Comparison of ENCODE assay signal across 9 mouse cellular contexts in the genomic region with DNA sequence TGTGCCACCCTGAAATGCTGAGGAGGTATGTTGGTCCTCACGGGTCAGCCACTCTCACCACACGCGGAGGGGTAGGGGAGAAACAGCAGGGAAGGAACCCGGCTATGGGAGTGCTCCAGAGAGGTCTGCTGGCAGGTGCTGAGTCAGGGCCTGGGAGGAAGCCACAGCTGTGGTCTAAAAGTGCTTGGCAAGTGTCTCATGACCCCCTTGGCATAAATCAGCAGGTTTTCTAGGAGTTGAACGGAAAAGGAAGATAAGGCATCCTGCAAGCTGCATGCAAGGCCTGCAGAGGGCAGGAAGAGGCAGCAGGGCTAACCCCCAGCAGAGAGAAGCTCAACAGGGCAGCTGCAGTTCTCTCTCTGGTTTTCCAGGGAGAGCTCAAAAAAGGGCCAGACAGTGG. TPM values are rescaled to one million over a fixed set of nuclear protein-coding genes. Genes with fewer than 3 reads are reported as not detected.
DNase-seq lines count a peak whose midpoint lies in the region; ATAC-seq and TF ChIP-seq lines count a peak whose summit lies in the region.
"Had no signal": no experiment of that assay in that cellular context is flagged by ENCODE, and none has a peak within 500 bp of the region (broad histone marks: within the 10 kb centered on the region; RNA-seq: fewer than 3 reads in every experiment).

No protein-coding gene starts in this region.

- H3K4me2 ChIP-seq in heart, embryonic 16.5 days (ENCODE audit: low read depth, low read length) = no peak overlapping the region
- H3K4me2 ChIP-seq in liver, postnatal 0 days (ENCODE audit: low read depth, low read length) = no peak overlapping the region
- H3K4me2 ChIP-seq: stomach, embryonic 15.5 days had no signal

- peak; percentile 51 for TF ChIP-seq CTCF in layer of hippocampus, adult 2 months (conservative IDR thresholded peaks at IDR 0.05)
- peak; percentile 54 for TF ChIP-seq CTCF in liver, postnatal 0 days (IDR thresholded peaks at IDR 0.05; ENCODE audit: low read depth)

- peak in 1 of 2 experiments; percentile 9 for DNase-seq in layer of hippocampus, adult 2 months (ENCODE audit: low spot score in 2 of 2)
- no peak for DNase-seq in layer of hippocampus, postnatal 25 days (ENCODE audit: extremely low spot score in 1 of 2, low spot score in 1 of 2)
- DNase-seq in adrenal gland, adult 8-10 months = peak; percentile 50
- peak; percentile 40 for DNase-seq in liver, postnatal 0 days
- DNase-seq in Muller cell, postnatal 12 days (ENCODE audit: inconsistent ontology term) = no peak
- no peak for DNase-seq in frontal cortex, postnatal 25 days (ENCODE audit: low spot score in 2 of 2)
- DNase-seq in testis, postnatal 10 days (ENCODE audit: low spot score) = no peak

- no peaks in the 10 kb centered on the region; the same call in 1 of the 2 replicates for H3K36me3 ChIP-seq in heart, embryonic 16.5 days (ENCODE audit: control insufficient read depth, insufficient read depth)
- H3K36me3 ChIP-seq in liver, postnatal 0 days (replicated peaks; ENCODE audit: insufficient read depth, low read length) = peaks cover 18% of the 10 kb centered on the region

- peaks cover 49% of the 10 kb centered on the region for H3K4me1 ChIP-seq in heart, embryonic 16.5 days (ENCODE audit: control insufficient read depth, insufficient read depth, low read length)
- peaks cover 46% of the 10 kb centered on the region for H3K4me1 ChIP-seq in liver, postnatal 0 days (ENCODE audit: insufficient read depth)

- peak; percentile 60 for TF ChIP-seq EP300 in liver, postnatal 0 days (IDR thresholded peaks at IDR 0.05; ENCODE audit: low read depth)

- 0 out of 2 replicates have a peak overlapping the region, but pooled peaks have one; percentile 11 for H3K9ac ChIP-seq in heart, embryonic 16.5 days (ENCODE audit: low read length)
- H3K9ac ChIP-seq in liver, postnatal 0 days (replicated peaks) = 0 out of 2 replicates have a peak overlapping the region, but pooled peaks have one; percentile 12
- H3K9ac ChIP-seq: stomach, embryonic 15.5 days had no signal

- no peaks in the 10 kb centered on the region for H3K27me3 ChIP-seq in heart, embryonic 16.5 days (ENCODE audit: control insufficient read depth, insufficient read depth, low read length)
- H3K27me3 ChIP-seq in liver, postnatal 0 days (ENCODE audit: insufficient read depth, low read length) = no peaks in the 10 kb centered on the region
- H3K27me3 ChIP-seq: stomach, embryonic 15.5 days had no signal

- H3K27ac ChIP-seq in layer of hippocampus, adult 2 months = peak overlapping the region; percentile 94
- peak overlapping the region; percentile 38; the same call in 1 of the 2 replicates for H3K27ac ChIP-seq in heart, embryonic 16.5 days (ENCODE audit: low read length)
- H3K27ac ChIP-seq in liver, postnatal 0 days (ENCODE audit: low read depth) = peak overlapping the region; percentile 86
- H3K27ac ChIP-seq: stomach, embryonic 15.5 days had no signal

- 32% methylated on average over 5 of the region's 5 CpGs for WGBS in heart, embryonic 16.5 days
- 36% methylated on average over 5 of the region's 5 CpGs for WGBS in liver, postnatal 0 days (ENCODE audit: insufficient replicate concordance)

- no peak for ATAC-seq in heart, embryonic 16.5 days (replicated peaks; ENCODE audit: extremely low read depth, insufficient read depth, low FRiP score)
- peak; percentile 33 for ATAC-seq in liver, postnatal 0 days

- H3K9me3 ChIP-seq in heart, embryonic 16.5 days (replicated peaks; ENCODE audit: control insufficient read depth, low read length) = no peaks in the 10 kb centered on the region
- no peaks in the 10 kb centered on the region for H3K9me3 ChIP-seq in liver, postnatal 0 days (ENCODE audit: low read length)
- H3K9me3 ChIP-seq: stomach, embryonic 15.5 days had no signal

- no peak overlapping the region; the same call in 1 of the 2 replicates for H3K4me3 ChIP-seq in layer of hippocampus, adult 2 months
- no peak overlapping the region for H3K4me3 ChIP-seq in heart, embryonic 16.5 days (ENCODE audit: low read length)
- H3K4me3 ChIP-seq in liver, postnatal 0 days (ENCODE audit: low read depth, low read length) = no peak overlapping the region
- H3K4me3 ChIP-seq: stomach, embryonic 15.5 days had no signal

RNA-seq across cellular contexts. Expression of a gene that starts 5.5 kb away (rescaled TPM):
- 10 to 100 TPM; 63.0 to 69.7 TPM for total RNA-seq in layer of hippocampus, adult 2 months (2021)
- 10 to 100 TPM; 63.1 to 64.0 TPM for total RNA-seq in layer of hippocampus, postnatal 25 days (2021)
- total RNA-seq in adrenal gland, adult 8-10 months (2022) = 10 to 100 TPM; 44.3 to 52.5 (median 49.9) TPM
- polyA plus RNA-seq in heart, embryonic 16.5 days (2015; fragmentation: Nextera tagmentation; extraction: Ambion mirVana) = 81.1 and 82.8 TPM in 2 replicates
- polyA plus RNA-seq in liver, postnatal 0 days (2015; fragmentation: Nextera tagmentation; extraction: Ambion mirVana) = 35.9 and 37.1 TPM in 2 replicates

RNA-seq across cellular contexts. Expression of a gene that starts 9.3 kb away (rescaled TPM):
- 1 to 10 TPM; 2.7 to 3.3 TPM for total RNA-seq in layer of hippocampus, adult 2 months (2021)
- total RNA-seq in layer of hippocampus, postnatal 25 days (2021) = 1 to 10 TPM; 3.9 to 4.9 TPM
- 1 to 10 TPM; 3.8 to 6.0 (median 4.3) TPM for total RNA-seq in adrenal gland, adult 8-10 months (2022)
- 12.1 and 12.7 TPM in 2 replicates for polyA plus RNA-seq in heart, embryonic 16.5 days (2015; fragmentation: Nextera tagmentation; extraction: Ambion mirVana)
- polyA plus RNA-seq in liver, postnatal 0 days (2015; fragmentation: Nextera tagmentation; extraction: Ambion mirVana) = 4.9 and 6.5 TPM in 2 replicates

RNA-seq across cellular contexts. Expression of a gene that starts 25.4 kb away (rescaled TPM):
- total RNA-seq in layer of hippocampus, adult 2 months (2021) = 100 to 1,000 TPM; 101 to 103 TPM
- 100 to 1,000 TPM; 110 to 116 TPM for total RNA-seq in layer of hippocampus, postnatal 25 days (2021)
- total RNA-seq in adrenal gland, adult 8-10 months (2022) = 100 to 1,000 TPM; 101 to 119 (median 110) TPM
- polyA plus RNA-seq in heart, embryonic 16.5 days (2015; fragmentation: Nextera tagmentation; extraction: Ambion mirVana) = 77.4 and 78.0 TPM in 2 replicates
- 17.5 and 23.9 TPM in 2 replicates for polyA plus RNA-seq in liver, postnatal 0 days (2015; fragmentation: Nextera tagmentation; extraction: Ambion mirVana)

RNA-seq across cellular contexts. Expression of a gene that starts 25.5 kb away (rescaled TPM):
- 1 to 10 TPM; 2.2 to 2.8 TPM for total RNA-seq in layer of hippocampus, adult 2 months (2021)
- total RNA-seq in layer of hippocampus, postnatal 25 days (2021) = 1 to 10 TPM; 2.7 to 3.2 TPM
- total RNA-seq in adrenal gland, adult 8-10 months (2022) = 1 to 10 TPM; 4.8 to 9.3 (median 6.8) TPM
- 16.6 and 17.9 TPM in 2 replicates for polyA plus RNA-seq in heart, embryonic 16.5 days (2015; fragmentation: Nextera tagmentation; extraction: Ambion mirVana)
- 14.3 and 16.8 TPM in 2 replicates for polyA plus RNA-seq in liver, postnatal 0 days (2015; fragmentation: Nextera tagmentation; extraction: Ambion mirVana)

RNA-seq across cellular contexts. Expression of a gene that starts 43.9 kb away (rescaled TPM):
- total RNA-seq in layer of hippocampus, adult 2 months (2021) = 10 to 100 TPM; 82.9 to 89.3 TPM
- 10 to 100 TPM; 83.3 to 87.4 TPM for total RNA-seq in layer of hippocampus, postnatal 25 days (2021)
- total RNA-seq in adrenal gland, adult 8-10 months (2022) = 10 to 100 TPM; 67.6 to 93.5 (median 82.6) TPM
- polyA plus RNA-seq in heart, embryonic 16.5 days (2015; fragmentation: Nextera tagmentation; extraction: Ambion mirVana) = 44.9 and 46.2 TPM in 2 replicates
- polyA plus RNA-seq in liver, postnatal 0 days (2015; fragmentation: Nextera tagmentation; extraction: Ambion mirVana) = 19.1 and 20.5 TPM in 2 replicates

Comparison
In these comparisons a context has a peak if more than half of its experiments do, and no peak if none do; other contexts are left out.
1. DNase-seq: peak in adrenal gland, adult 8-10 months (single experiment) and liver, postnatal 0 days (single experiment); none in layer of hippocampus, postnatal 25 days (0 of 2), Muller cell, postnatal 12 days (single experiment), frontal cortex, postnatal 25 days (0 of 2) and testis, postnatal 10 days (single experiment).
2. H3K27ac ChIP-seq: peak in every context shown above with its lines; median percentile 94 in layer of hippocampus, adult 2 months; 86 in liver, postnatal 0 days; 38 in heart, embryonic 16.5 days.